Mouse (Mus musculus) heart, adult 2 months (tissue): ENCODE data around the gene Castor1.

Experiments
- CTCF ChIP-seq: fragments of 200-600 bp; IDR thresholded peaks from 2 replicates; pipeline ENCODE4 v1.8.1; 2022; ENCODE audit warnings: antibody characterized with exemption, mild to moderate bottlenecking, moderate library complexity
- EP300 ChIP-seq: fragments of 200-500 bp; IDR thresholded peaks from 2 replicates; pipeline ENCODE4 v1.6.1; 2011; ENCODE audit warnings: low read depth, low read length, control low read depth; ENCODE audit not compliant: insufficient read depth
- POLR2A ChIP-seq: fragments of 200-500 bp; IDR thresholded peaks from 2 replicates; pipeline ENCODE4 v1.6.1; 2011; ENCODE audit warnings: mild to moderate bottlenecking, low read depth, low read length, control low read depth; ENCODE audit not compliant: insufficient read depth

DNA sequence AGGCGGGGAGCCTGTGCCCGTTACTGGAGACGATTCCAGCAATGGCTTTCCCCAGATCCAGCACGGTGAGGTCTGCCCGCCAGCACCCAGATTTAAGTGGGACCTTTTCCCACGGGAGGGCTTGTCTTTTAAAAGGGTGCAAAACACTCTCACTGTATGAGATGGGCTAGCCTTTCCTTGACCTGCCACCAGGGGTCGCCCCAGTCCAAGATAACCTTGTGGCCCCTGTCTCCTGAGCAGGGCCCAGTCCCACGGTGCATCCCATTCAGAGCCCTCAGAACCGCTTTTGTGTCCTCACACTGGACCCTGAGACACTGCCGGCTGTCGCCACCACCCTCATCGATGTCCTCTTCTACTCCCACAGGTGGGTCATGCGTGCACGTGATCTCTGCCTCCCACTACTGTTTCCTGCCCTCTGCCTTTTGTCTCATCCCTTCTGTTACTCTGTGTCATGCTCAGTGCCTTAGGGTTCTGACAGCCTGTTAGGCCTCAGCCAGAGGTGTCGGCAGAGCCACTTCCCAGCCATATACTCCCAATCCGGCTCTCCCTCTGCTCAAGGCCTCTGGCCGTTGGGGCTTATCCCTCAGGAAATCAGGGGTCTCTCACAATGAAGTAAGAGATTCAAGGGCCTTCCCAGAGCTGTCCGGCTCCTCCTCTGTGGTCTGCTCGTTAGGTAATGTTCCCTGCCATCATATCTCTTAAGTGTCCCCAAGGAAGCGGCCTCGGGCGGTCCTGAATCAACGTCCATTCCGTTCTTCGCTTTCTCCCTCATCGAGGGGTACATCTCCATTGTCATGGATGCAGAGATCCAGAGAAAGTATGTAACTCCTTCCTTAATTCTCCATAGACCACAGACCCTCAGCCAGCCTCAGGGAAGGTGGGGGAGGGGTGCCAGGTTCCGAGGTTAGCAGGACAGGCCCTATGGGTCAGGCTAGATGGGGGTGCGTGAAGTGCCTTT is 2.7 kb downstream of the Castor1 start:
- TF ChIP-seq CTCF (peak; percentile 96), POLR2A (no peak), EP300 (0 out of 2 replicates have a peak, but pooled peaks have one; percentile 13)
